Mouse (Mus musculus) adrenal gland, adult (tissue): ENCODE data around the gene Utrn.

Experiments used
- DNase-seq, 2 experiments: peaks; one replicate each; pipeline ENCODE4 v3.0.0; 2022 to 2023; ENCODE audit warnings: low spot score in 1 of 2; ENCODE audit not compliant: inconsistent age in 2 of 2

The Utrn gene

GRCm38 (mm10) chr10:12474850-12475621 is 394.1 kb downstream of the Utrn start:
- no peak for DNase-seq

GRCm38 (mm10) chr10:12469391-12470057 is 399.6 kb downstream of the Utrn start:
- no peak for DNase-seq

- DNase-seq = no peak
Observed at GRCm38 (mm10) chr10:12467544-12467943, 401.6 kb downstream of the Utrn start.

- peak; percentile 22 to 53 for DNase-seq
Observed at GRCm38 (mm10) chr10:12460945-12461344, 408.2 kb downstream of the Utrn start.

- no peak for DNase-seq
Observed at GRCm38 (mm10) chr10:12456867-12457266, 412.3 kb downstream of the Utrn start.

- DNase-seq = no peak
Observed at GRCm38 (mm10) chr10:12452641-12453040, 416.5 kb downstream of the Utrn start.

GRCm38 (mm10) chr10:12444122-12444521 is 425.0 kb downstream of the Utrn start:
- DNase-seq = no peak

- no peak for DNase-seq
Observed at GRCm38 (mm10) chr10:12433161-12433560, 436.0 kb downstream of the Utrn start.

- DNase-seq = no peak
Observed at GRCm38 (mm10) chr10:12430399-12430798, 438.8 kb downstream of the Utrn start.

- DNase-seq = no peak
Observed at GRCm38 (mm10) chr10:12426866-12427265, 442.3 kb downstream of the Utrn start.

GRCm38 (mm10) chr10:12424944-12425343 is 444.2 kb downstream of the Utrn start:
- no peak for DNase-seq

GRCm38 (mm10) chr10:12423994-12424725 is 445.0 kb downstream of the Utrn start:
- peak in 1 of 2 experiments; percentile 72 for DNase-seq

GRCm38 (mm10) chr10:12414967-12415366 is 454.2 kb downstream of the Utrn start:
- DNase-seq = no peak

- no peak for DNase-seq
Observed at GRCm38 (mm10) chr10:12406338-12407110, 462.6 kb downstream of the Utrn start.

- no peak for DNase-seq
Observed at GRCm38 (mm10) chr10:12399450-12399849, 469.7 kb downstream of the Utrn start.

- DNase-seq = no peak
Observed at GRCm38 (mm10) chr10:12380139-12380538, 489.0 kb downstream of the Utrn start.

GRCm38 (mm10) chr10:12379123-12379522 is 490.0 kb downstream of the Utrn start:
- DNase-seq = no peak

GRCm38 (mm10) chr10:12377727-12378126 is 491.4 kb downstream of the Utrn start:
- no peak for DNase-seq

- DNase-seq = no peak
Observed at GRCm38 (mm10) chr10:12376015-12376414, 493.1 kb downstream of the Utrn start.

GRCm38 (mm10) chr10:12374741-12375140 is 494.4 kb downstream of the Utrn start:
- no peak for DNase-seq

GRCm38 (mm10) chr10:12354556-12354955 is 514.6 kb downstream of the Utrn start:
- DNase-seq = peak in 1 of 2 experiments; percentile 27
